Mouse (Mus musculus) lung, postnatal 14 days (tissue): ENCODE data around the gene Nkx2-9.

Experiments
- DNase-seq: peaks from one replicate; pipeline ENCODE4 v3.0.0; 2021

Nkx2-9 gene

DNA sequence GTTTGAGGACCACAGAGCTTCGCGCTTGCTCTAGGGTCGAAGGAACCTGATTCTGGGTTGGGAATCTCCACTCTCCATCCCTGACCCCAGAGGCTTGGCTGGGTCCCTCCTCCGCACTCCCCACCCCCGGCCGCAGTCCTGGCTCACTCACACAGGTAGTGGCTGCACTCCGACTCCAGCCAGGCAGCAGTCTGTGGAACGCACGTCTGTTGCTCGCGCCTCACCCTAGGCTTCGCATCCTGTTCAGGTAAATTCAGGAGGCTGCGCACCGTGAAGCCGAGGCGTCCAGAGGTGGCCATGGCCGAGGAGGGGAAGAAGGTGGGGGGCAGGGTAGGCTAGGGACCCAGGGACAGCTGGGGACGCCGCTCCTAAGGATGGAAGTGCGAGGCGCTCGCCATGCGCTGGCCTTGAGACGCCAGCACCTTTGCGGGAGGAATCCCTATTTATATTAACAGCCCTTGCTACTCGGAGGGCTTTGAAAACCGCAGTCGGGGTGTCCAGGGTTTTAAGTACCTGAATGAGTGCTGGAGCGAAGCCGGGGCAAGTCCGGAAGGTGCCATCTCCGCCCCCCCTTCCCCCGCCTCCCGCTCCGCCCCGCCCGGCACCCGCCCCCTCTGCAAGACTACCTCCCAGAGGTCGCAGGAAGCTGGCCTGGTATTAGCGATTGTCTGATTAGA is at the start of gene Nkx2-9:
TSS of gene Nkx2-9 (minus strand) at position 524 of the 677 bp plus-strand sequence.
- no peak for DNase-seq

DNA sequence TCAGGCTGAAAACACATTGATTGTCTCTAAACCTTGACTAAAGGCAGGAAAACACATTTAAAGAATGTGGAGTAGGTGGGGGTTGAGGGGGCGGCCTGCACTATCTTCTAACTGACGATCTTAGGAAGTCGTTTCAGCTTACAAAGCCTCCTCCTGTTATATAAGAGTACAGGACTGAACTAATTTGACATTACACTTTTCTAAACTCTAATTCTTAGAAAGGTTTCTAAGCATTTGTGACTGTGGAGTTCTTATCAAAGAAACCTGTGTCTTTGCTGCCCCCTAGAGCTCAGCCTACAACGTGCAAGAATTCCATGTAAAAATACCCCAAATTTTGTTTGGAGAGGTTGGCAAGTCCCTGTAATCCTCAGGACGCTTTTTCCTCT is 24.1 kb upstream of the Nkx2-9 start:
- DNase-seq = peak; percentile 58

DNA sequence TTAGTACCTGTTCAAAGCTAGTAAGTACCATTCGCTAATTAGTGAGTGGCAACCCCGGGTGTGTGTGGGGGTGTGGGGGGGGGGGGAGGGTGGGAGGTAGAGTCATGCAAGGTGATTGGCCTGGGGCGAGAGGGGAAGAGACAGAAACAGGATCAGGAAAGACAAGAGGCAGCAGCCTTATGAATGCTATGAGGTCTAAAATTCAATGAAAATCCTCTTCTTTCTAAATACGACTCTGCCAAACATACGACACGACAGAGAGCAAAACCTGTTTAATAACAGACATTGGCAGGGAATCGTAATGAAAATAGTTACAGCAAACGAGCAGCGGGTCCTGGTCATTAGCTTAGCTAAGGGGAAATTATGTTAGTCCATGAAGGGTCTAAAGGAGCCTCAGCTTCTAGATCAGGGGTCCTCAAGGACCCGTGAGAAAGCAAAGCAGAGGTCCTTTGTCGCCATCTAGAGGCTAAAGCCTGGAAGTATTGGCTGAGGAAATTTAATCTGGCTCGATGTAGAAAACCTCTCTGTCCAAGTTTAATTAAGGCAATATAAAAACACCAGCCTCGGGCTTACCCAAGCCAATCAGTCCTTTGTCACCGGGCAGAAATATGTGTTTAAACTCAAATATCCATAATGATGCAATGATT is 23.6 kb upstream of the Nkx2-9 start:
- DNase-seq = peak; percentile 22

DNA sequence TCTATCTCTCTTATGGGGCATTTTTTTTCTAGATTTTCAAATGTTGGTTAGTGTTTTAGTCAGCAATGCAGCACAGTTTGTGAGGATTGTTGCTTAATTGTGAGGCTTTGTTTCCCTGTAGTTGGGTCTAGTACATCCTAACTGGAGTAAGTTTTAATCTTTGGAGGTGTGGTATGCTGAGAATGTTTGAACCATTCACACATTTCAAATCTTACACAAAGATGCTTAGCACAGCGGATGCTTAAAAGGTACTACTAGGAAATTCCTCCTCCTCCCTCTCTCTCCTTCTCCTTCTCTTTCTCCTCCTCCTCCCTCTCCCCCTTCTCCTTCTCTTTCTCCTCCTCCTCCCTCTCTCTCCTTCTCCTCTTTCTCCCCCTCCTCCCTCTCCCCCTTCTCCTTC is 3.0 kb upstream of the Nkx2-9 start:
- no peak for DNase-seq

DNA sequence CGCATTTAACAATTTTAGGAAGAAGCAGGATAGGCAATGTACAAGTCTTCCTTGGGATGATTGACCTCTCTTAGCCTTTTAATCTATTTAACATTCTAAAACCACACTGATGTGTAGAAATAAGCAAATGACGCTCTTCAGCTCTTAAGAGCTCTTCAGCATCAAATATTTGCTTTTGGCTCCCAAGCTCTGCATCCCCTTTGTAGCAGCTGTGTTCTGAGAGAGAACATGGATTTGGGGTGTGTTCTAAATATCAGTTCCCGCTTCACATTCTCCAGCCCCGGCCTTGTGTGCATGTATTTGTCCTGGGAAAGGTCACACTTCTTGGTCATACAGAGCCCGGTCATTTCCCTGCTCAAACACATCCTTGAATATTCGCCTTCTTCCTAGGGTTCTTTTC is 2.3 kb upstream of the Nkx2-9 start:
- DNase-seq = no peak

DNA sequence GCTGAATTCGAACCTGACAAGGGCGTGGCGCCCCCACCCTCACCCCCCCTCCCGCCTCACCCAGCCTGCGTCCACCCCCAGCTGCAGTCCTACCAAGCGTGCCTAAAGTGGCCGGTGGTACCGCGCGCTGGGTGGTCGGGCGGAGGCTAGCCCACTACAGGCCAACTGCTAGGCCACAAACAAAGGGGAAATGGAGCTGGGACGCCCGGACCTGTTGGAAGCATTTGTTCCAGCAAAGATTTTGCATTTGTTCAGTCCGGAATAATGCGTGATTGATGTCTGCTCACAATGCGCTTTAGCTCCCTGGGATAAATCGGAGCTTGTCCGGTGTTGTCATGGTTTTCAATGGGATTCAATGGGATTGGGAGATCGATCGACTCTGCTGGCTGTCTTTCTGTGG is 1.4 kb upstream of the Nkx2-9 start:
- DNase-seq = no peak

DNA sequence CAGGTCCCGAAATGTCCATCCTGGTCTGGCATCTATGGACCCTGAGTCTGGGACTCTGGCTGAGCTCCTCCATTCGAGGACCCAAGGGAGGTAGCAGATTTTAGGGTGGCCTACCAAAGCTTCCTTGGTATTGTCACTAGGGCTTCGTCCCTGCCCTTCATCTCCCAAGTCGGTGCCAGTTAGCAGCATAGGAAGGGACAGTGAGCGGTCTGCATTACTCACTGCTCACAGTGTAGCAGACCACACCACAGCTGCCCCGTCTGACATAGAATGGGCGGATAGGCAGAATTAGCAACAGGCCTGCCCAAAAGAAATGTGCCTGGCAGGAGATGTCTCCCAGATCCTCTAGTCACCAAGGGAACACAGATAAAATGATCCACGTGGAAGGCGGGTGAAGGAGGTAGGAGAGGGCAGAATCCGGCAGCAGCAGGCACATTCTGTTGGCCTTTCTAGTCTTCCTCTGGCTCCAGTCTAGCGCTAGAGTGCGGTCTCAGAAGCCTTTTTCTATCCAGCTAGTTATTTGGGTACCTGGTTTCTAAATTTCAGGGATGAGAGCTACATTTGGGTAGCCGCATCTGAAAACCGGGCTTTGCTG is 929 bp upstream of the Nkx2-9 start:
- no peak for DNase-seq

DNA sequence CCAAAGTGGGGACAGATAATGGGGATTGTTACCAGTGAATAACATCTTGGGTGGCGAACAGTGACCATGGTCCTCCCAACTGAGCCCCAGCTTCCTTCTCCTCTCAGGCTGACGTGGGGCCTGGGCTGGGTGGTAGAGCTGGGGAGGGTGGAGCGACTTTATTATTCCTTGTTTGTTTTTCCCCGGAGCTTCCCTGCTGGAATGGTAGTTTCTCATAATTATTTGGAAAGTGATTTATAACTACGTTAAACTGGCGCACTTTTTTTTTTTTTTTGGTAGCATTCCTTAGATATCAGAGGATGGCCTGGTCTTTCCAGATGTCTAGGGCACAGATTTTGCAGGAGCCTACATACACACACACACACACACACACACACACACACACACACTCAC is 350 bp upstream of the Nkx2-9 start:
- DNase-seq = no peak

DNA sequence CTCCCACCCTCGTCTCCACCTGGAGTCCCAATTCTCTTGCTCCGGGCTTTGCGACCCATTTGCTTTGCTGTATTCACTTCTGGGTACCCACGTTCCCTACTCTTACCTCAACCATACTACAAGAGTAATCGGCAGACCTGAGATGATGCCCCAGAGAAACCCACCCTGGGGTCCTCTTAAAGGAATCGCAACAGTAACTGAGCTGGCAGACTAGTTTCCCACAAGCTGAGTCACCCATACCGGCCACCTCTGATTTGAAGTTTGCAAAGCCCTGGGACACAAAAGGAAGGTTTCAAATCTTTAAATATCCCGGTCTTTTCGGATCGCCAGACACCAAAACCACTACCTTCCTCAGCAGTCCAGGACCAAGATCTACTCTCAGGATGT is 742 bp downstream of the Nkx2-9 start:
- DNase-seq = no peak

DNA sequence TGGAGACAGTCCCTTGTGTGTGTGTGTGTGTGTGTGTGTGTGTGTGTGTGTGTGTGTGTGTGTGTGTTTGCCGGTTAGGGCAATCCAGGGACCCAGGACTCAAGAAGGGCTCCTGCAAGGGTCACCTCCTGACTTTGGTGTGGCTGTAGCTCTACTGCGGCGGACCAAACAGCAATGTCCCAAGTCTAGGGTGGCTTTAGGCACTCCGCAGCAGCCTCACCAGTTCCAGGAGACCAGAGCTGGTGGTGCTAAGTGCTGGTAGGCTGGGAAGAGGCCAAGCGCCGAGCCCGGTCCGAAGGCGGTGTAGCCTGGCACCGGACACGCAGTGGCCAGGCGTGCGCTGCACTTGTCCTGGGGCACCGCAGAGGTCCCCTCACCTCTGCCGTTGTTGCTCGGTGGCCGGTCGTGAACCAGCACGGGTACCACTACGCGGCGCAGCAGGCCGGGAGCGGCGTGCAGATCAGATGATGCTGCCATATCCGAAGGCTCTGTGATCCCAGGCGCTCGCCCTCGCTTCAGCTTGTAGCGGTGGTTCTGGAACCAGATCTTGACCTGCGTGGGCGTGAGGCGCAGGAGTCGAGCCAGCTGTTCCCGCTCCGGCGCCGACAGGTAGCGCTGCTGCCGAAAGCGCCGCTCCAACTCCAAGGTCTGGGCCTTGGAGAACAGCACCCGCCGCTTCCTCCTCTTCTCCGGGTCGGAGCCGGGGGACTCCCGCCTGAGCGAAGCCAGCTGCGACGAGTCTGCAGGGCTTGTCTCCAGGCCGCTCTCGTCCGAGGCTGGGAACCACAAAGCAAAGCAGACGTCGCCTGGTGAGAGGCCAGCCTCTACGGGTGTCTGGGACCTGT is 1.4 kb downstream of the Nkx2-9 start:
- no peak for DNase-seq

DNA sequence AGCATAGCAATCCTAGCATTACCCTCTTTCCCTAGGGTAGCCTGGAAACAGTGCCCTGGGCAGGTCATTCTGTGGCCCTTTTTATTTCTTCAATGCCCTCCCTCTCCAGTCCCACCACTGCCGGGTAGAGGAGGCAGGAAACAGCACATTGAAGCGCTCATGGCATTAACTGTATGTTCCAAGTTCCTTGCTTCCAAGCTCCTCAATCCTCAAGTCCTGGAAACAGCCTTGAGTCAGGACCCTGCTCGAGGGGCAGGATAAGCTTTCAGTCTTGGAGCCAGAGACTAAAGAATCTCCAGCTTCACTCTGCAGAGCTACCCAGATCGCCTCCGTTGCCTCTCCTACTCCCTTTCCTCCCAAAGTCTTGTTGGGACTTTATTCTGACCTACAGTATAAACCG is 2.2 kb downstream of the Nkx2-9 start:
- DNase-seq = no peak

DNA sequence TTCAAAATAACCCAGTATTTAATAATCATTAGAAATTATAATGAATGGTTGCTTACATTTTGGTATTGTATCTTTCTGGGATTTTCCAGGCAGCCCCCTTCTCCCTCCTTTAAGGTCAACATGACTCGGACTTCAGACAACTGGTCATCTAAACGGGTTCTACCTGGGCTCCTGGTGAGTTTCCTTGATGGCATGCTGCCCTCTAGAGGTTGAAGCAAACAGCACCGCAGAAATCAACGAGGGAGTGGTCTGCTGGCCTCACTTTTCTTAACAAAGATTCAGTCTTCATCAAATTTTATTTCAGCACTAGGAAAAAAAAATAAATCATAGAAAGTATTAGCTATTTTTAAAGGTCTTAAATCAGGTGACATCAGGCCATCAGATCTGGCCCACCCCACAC is 21.4 kb downstream of the Nkx2-9 start:
- peak; percentile 49 for DNase-seq

DNA sequence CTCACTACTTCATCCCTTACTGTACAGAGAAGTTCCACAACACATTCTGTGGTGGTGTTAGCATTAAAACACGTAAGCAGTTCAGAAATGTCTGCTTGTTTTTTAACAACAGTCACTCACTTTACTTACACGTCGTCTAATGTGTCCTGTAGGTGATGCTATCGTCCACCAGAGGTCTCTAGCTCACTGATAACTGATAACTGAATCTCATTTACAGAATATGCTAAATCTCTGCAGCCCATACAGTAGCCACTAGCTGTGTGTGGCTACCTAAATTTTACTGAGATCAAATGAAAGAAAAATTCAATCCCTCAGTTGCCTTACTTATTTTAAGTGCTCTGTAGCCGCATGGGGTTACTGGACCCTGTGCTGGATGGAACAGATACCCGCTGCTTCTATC is 25.3 kb downstream of the Nkx2-9 start:
- no peak for DNase-seq
